Mouse (Mus musculus) urinary bladder, adult 2 months (tissue): ENCODE data around the gene Emx1. TPM values are rescaled to one million over a fixed set of nuclear protein-coding genes. Genes with fewer than 3 reads are reported as not detected.
"Not testable (repeated sequence)": the region's sequence is repeated elsewhere in the genome, so short reads cannot be mapped to it uniquely, and the experiment has no call there.

Experiments
- DNase-seq: peaks from one replicate; pipeline ENCODE4 v3.0.0; 2022; ENCODE audit warnings: low spot score
- polyA plus RNA-seq: library from polyadenylated mRNA; depleted of rRNA; stranded (reverse); fragments of >200 nt; gene quantifications from 2 replicates; pipeline ENCODE4 v1.2.3, GENCODE M21; 2012; rRNA removed

Gene Emx1
- polyA plus RNA-seq: 0.04 TPM in 1 of 2 replicates, not detected in the other

GRCm38 (mm10) chr6:85187340-85188211, at the start of gene Emx1:
TSS of gene Emx1 (plus strand) at chr6:85187438.
- DNase-seq: no peak

- no peak for DNase-seq
Measured at GRCm38 (mm10) chr6:85139534-85139933, 47.7 kb upstream of the Emx1 start.

- not testable (repeated sequence) for DNase-seq
Measured at GRCm38 (mm10) chr6:85141013-85141412, 46.2 kb upstream of the Emx1 start.

- no peak for DNase-seq
Measured at GRCm38 (mm10) chr6:85144466-85144865, 42.8 kb upstream of the Emx1 start.

GRCm38 (mm10) chr6:85147636-85148035, 39.6 kb upstream of the Emx1 start:
- DNase-seq: no peak

- DNase-seq: no peak
Measured at GRCm38 (mm10) chr6:85150386-85150785, 36.9 kb upstream of the Emx1 start.

GRCm38 (mm10) chr6:85153970-85154540, 33.2 kb upstream of the Emx1 start:
- no peak for DNase-seq

GRCm38 (mm10) chr6:85154861-85155528, 32.2 kb upstream of the Emx1 start:
- DNase-seq: no peak

- DNase-seq: not testable (repeated sequence)
Measured at GRCm38 (mm10) chr6:85156551-85156950, 30.7 kb upstream of the Emx1 start.

- not testable (repeated sequence) for DNase-seq
Measured at GRCm38 (mm10) chr6:85158040-85158804, 29.0 kb upstream of the Emx1 start.

- not testable (repeated sequence) for DNase-seq
Measured at GRCm38 (mm10) chr6:85159092-85159760, 28.0 kb upstream of the Emx1 start.

GRCm38 (mm10) chr6:85160201-85160923, 26.9 kb upstream of the Emx1 start:
- peak; percentile 41 for DNase-seq

GRCm38 (mm10) chr6:85165440-85165921, 21.8 kb upstream of the Emx1 start:
- no peak for DNase-seq

GRCm38 (mm10) chr6:85179569-85179968, 7.7 kb upstream of the Emx1 start:
- no peak for DNase-seq

GRCm38 (mm10) chr6:85180036-85180435, 7.2 kb upstream of the Emx1 start:
- no peak for DNase-seq

- DNase-seq: no peak
Measured at GRCm38 (mm10) chr6:85183951-85184350, 3.3 kb upstream of the Emx1 start.

GRCm38 (mm10) chr6:85186033-85186743, 1.1 kb upstream of the Emx1 start:
- no peak for DNase-seq

GRCm38 (mm10) chr6:85186744-85187059, 536 bp upstream of the Emx1 start:
- DNase-seq: no peak

GRCm38 (mm10) chr6:85188256-85189110, 1.2 kb downstream of the Emx1 start:
- no peak for DNase-seq
